Mouse (Mus musculus) liver, postnatal 0 days (tissue): ENCODE data around the gene Ankrd40.

Experiments used
- CTCF ChIP-seq: sonication (generic); IDR thresholded peaks from 2 replicates; pipeline ENCODE4 v1.5.1; 2016; ENCODE audit warnings: antibody characterized with exemption, low read depth
- EP300 ChIP-seq: IDR thresholded peaks from 2 replicates; pipeline ENCODE4 v1.6.1; 2016; ENCODE audit warnings: antibody characterized with exemption, low read depth, mild to moderate bottlenecking

- TF ChIP-seq CTCF (no peak), EP300 (no peak)
These were observed 35.9 kb downstream of the Ankrd40 start for GRCm38 (mm10) chr11:94363690-94364089.
